Mouse (Mus musculus) kidney, adult 2 months (tissue): ENCODE data around the gene Meis2.

Source experiments
- CTCF ChIP-seq: fragments of 200-500 bp; conservative IDR thresholded peaks from 2 replicates; pipeline ENCODE4 v1.5.1; 2011; ENCODE audit warnings: low read depth, mild to moderate bottlenecking, control low read depth, low read length, moderate library complexity, mixed read lengths; ENCODE audit not compliant: insufficient read depth, insufficient read length
- POLR2A ChIP-seq: fragments of 200-500 bp; IDR thresholded peaks from one replicate; pipeline ENCODE4 v1.6.1; 2011; ENCODE audit warnings: low read depth, low read length, control low read depth

DNA sequence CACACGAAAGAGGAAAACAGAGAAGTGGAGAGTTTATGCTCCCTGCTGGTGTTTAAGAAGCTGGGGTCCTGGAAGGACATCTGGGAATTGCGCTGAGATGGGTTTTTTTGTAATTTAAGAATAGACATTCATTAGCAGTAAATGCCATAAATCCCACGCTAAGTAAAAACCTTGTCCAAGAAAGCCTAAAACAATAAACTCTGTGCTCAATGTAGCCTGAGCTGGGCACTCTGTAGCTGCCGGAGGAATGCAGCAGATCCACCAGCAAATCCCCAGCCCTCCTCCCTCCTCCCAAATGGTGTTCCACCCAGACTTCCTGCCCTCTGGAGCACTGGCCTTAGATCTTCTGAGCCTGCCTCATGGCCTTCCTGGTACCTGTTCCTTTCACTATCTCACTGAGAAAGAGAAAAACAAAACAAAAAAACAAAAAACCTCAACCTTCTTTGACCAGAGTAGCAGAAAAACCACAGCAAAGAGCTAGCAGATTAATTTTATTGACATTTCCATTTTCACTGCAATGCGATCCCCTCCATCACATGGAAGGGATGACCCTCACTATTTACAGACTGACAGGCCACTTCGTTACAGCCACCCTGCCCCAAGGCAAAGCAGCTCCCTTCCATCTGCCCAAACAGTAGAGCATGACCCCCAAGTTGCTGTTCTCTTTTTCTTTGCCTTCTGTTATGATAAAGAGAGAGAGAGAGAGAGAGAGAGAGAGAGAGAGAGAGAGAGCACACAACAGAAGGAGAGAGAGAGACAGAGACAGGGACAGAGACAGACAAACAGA lies 64.1 kb downstream of the Meis2 start:
- TF ChIP-seq CTCF (no peak), POLR2A (no peak)
